Mouse (Mus musculus) G1E (cell line): ENCODE data around the gene Foxi1.

ENCODE experiments used
- CTCF ChIP-seq: IDR thresholded peaks from 2 replicates; pipeline ENCODE4 v1.5.1; 2012; ENCODE audit warnings: low read depth, low read length, inconsistent platforms, mixed read lengths
- TAL1 ChIP-seq: conservative IDR thresholded peaks from 2 replicates; pipeline ENCODE4 v1.6.1; 2012; ENCODE audit warnings: low read depth, low read length, inconsistent platforms, mixed read lengths

GRCm38 (mm10) chr11:34228758-34229364 is 21.0 kb upstream of the Foxi1 start:
- TF ChIP-seq CTCF, result peak; percentile 57
- TF ChIP-seq TAL1, result no peak
